Mouse (Mus musculus): Measurements from ENCODE around the gene B4gat1.
A peak's percentile ranks its signal among the peaks of the same experiment; 100 is the strongest.

- TF ChIP-seq CTCF (IDR thresholded peaks at IDR 0.05; ENCODE audit: borderline replicate concordance, extremely low read depth, insufficient read depth, insufficient read length) = peak; percentile 93
- TF ChIP-seq POLR2A (IDR thresholded peaks at IDR 0.05; ENCODE audit: borderline replicate concordance, extremely low read depth, insufficient read depth, insufficient read length, poor library complexity, severe bottlenecking) = no peak
These were observed 17.6 kb downstream of the B4gat1 start for GRCm38 (mm10) chr19:5056251-5056650.

All from brain, embryonic 14.5 days (tissue).